Mouse (Mus musculus): ENCODE data around the gene Spen. TPM values are rescaled to one million over a fixed set of nuclear protein-coding genes. Genes with fewer than 3 reads are reported as not detected.
A peak's percentile ranks its signal among the peaks of the same experiment; 100 is the strongest.

Gene Spen
- polyA plus RNA-seq, 1 experiment from 2014 or later: 19.1 TPM

DNA sequence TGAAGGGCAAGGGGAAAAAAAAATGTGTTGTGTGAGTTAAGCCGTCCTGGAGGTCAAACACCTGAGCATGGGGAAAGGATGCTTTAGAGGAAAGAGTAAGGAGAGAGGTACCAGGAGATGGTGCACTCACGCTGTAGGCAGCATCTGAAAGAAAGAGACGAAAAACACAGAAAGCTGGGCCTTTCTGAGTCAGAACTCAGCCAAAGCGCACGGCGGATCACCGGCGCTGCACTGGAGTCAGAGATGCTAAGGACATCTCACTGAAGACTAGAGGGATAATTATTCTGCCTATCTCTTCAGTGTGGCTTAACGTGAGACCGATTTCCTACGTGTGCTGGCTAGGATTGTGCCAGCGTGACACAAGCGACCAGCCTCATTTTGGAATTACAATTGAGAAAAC, 110.5 kb downstream of the Spen start:
- Histone ChIP-seq H3K4me3 (replicated peaks; ENCODE audit: low read length) (no peak overlapping the region), H3K4me1 (replicated peaks; ENCODE audit: control insufficient read depth, insufficient read depth, low read length) (peaks cover 12% of the 10 kb centered on the region), H3K27ac (ENCODE audit: low read length) (no peak overlapping the region), H3K27me3 (replicated peaks; ENCODE audit: control insufficient read depth, insufficient read depth, low read length) (no peaks in the 10 kb centered on the region), H3K4me2 (ENCODE audit: low read length) (no peak overlapping the region), H3K9me3 (ENCODE audit: control insufficient read depth, low read length) (no peaks in the 10 kb centered on the region), H3K36me3 (ENCODE audit: control insufficient read depth, insufficient read depth) (no peaks in the 10 kb centered on the region), H3K9ac (replicated peaks; ENCODE audit: low read depth, low read length) (no peak overlapping the region)
- 88% methylated on average over 13 of the region's 13 CpGs for WGBS
- no peak for ATAC-seq

DNA sequence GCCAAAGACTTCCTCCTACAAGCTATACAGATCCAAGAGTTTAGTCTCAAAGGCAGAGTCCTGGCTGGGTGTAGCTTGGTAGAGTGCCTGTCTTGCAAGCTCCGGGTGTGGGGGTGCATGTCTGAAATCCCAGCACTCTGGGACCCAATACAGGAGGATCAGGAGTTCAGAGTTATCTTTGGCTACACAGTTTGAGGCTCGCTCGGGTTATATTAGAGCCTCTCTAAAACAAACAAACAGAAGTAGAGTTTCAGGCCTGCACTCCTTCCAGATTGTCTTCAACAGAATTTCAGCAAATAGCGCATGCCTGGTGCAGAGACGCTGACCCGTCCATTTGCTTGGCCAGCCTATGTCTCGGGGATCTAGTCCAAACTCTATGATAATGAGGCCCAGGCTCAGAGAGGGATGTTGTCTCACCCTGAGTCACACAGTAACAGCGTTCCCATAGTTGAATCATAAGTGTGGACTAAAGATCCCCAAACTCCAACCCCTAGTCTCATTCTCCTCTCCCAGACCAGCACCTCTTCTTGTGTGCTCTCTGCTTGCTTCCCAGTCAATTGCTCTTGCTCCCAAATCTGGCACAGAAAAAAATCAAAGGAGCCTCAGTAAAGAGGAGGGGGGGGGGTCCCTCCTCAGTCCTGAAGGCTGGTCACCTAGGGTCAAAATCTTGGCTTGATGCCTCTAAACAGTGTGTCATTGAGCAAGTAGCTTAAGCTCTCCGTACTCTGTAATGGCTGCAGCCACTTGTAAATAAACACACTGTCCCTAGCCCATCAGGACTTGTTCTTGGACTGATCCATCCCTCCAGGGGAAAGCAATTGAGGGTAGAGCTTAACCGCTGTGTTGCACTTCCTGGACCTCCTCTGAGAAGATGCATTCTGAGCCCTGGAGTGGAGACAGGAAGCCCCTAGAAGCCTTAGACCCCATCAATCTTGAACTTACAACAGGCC, 111.3 kb downstream of the Spen start:
- Histone ChIP-seq H3K4me3 (replicated peaks; ENCODE audit: low read length) (no peak overlapping the region), H3K9ac (replicated peaks; ENCODE audit: low read depth, low read length) (no peak overlapping the region), H3K36me3 (ENCODE audit: control insufficient read depth, insufficient read depth) (no peaks in the 10 kb centered on the region), H3K4me2 (ENCODE audit: low read length) (no peak overlapping the region), H3K4me1 (replicated peaks; ENCODE audit: control insufficient read depth, insufficient read depth, low read length) (peaks cover 12% of the 10 kb centered on the region), H3K9me3 (ENCODE audit: control insufficient read depth, low read length) (no peaks in the 10 kb centered on the region), H3K27ac (ENCODE audit: low read length) (no peak overlapping the region), H3K27me3 (replicated peaks; ENCODE audit: control insufficient read depth, insufficient read depth, low read length) (no peaks in the 10 kb centered on the region)
- WGBS: 85% methylated on average over 10 of the region's 10 CpGs
- ATAC-seq: no peak

DNA sequence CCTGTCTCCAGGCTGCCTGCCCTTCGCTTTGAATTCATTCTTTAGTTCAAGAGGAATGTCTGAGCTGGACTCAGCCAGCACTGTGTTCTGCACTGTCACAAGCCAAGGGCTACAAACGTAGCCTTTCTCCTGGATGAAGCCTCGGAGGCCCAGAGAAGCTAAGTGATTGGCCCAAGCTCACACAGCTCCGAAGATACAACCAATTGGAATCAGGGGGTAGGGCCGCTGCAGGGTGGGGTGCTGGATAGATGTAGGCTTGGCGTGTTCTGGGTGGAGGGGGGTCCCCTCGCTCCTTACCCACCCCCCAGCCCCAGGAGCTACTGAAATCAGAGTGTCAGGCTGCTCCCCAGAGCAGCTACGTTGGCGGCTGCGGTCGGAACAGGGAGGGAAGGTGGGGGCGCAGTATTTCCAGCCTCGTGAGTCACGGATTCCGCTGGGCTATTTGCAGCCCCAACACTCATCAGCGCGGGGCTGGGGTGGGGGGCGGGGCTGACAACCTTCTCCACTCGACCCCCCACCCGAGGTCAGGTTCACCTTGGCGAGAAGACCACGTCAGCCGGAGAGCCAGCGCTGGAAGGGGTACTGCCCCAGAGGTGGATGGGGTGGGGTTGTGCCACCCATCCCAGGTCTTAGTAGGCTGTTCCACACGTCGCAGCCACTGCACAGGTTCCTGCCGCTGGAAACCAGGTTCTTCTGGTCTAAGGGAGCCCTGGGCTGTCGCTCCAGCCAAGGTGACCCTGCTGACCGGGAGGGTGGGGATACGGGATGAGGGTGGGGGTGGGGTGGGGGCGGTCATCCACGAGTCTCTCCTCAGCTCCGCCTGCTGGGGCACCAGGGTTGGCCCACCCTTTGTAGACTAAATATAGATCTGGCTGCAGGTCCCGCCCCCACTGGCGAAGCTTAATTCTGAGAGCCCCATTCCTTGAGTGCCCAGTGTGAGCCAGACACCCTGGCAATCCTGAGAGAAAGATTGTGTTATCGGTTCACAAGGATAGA, 112.6 kb downstream of the Spen start:
- H3K36me3 ChIP-seq (ENCODE audit: control insufficient read depth, insufficient read depth): no peaks in the 10 kb centered on the region
- H3K27me3 ChIP-seq (replicated peaks; ENCODE audit: control insufficient read depth, insufficient read depth, low read length): no peaks in the 10 kb centered on the region
- H3K4me1 ChIP-seq (replicated peaks; ENCODE audit: control insufficient read depth, insufficient read depth, low read length): peaks cover 12% of the 10 kb centered on the region
- peak; percentile 98 for ATAC-seq
- peak overlapping the region; percentile 83 for H3K4me2 ChIP-seq (ENCODE audit: low read length)
- no peak overlapping the region for H3K27ac ChIP-seq (ENCODE audit: low read length)
- WGBS: 5% methylated on average over 32 of the region's 36 CpGs
- no peaks in the 10 kb centered on the region for H3K9me3 ChIP-seq (ENCODE audit: control insufficient read depth, low read length)
- H3K4me3 ChIP-seq (replicated peaks; ENCODE audit: low read length): peak overlapping the region; percentile 52
- peak overlapping the region; percentile 63 for H3K9ac ChIP-seq (replicated peaks; ENCODE audit: low read depth, low read length)

DNA sequence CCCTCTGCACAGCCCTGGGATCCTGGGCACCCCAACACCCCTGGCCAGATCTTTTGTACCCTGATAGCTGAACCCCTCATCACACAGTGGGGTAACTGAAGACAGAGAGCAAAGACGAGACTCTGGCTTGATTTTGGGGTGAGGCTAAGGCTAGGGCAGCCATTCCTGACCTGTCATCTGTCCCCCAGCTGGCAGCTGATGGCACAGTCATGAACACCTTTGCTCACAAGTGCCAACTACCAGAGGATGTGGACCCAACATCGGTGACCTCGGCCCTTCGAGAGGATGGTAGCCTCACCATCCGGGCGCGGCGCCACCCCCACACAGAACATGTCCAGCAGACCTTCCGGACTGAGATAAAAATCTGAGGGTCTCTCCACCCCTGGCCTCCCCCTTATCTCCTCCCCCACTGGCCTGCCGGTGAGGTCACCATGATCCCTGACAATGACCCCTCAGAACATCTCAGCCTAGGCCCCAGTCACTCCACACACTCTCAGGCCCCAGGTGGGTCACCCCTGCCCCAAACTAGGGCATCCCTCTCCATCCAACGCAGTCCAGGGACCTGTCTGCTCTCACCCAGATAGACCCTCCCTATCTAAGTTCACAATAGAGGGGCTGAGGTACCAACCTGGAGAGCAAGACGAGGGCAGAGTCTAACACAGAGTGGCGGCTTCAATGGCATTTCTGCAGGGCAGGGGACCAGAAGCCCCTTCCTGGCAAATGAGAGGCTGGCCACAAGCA, 114.5 kb downstream of the Spen start:
- Histone ChIP-seq H3K36me3 (ENCODE audit: control insufficient read depth, insufficient read depth) (no peaks in the 10 kb centered on the region), H3K4me3 (replicated peaks; ENCODE audit: low read length) (no peak overlapping the region), H3K9ac (replicated peaks; ENCODE audit: low read depth, low read length) (no peak overlapping the region), H3K9me3 (ENCODE audit: control insufficient read depth, low read length) (no peaks in the 10 kb centered on the region), H3K27ac (ENCODE audit: low read length) (no peak overlapping the region), H3K4me2 (ENCODE audit: low read length) (no peak overlapping the region), H3K27me3 (replicated peaks; ENCODE audit: control insufficient read depth, insufficient read depth, low read length) (no peaks in the 10 kb centered on the region), H3K4me1 (replicated peaks; ENCODE audit: control insufficient read depth, insufficient read depth, low read length) (peaks cover 12% of the 10 kb centered on the region)
- WGBS: 87% methylated on average over 13 of the region's 13 CpGs
- no peak for ATAC-seq

DNA sequence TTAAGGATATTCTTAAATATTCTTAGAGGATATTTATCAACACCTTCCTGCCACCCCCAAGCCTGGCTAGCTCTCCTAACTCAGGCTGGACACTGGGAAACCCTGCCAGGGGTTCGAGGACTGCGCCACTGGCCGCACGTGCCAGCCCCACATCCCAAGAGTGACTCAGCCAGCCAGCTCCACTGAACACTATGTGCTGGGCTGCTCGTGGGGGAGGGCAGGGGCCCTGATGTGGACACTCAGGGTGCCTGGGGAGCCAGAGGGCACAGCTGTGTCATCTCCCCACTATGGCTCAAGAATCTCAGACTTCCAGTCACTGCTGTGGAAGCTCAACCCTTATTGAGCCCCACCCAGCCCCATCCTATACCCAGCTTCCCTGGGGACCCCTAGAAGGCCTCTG, 115.1 kb downstream of the Spen start:
- 82% methylated on average over 5 of the region's 5 CpGs for whole genome bisulfite sequencing

DNA sequence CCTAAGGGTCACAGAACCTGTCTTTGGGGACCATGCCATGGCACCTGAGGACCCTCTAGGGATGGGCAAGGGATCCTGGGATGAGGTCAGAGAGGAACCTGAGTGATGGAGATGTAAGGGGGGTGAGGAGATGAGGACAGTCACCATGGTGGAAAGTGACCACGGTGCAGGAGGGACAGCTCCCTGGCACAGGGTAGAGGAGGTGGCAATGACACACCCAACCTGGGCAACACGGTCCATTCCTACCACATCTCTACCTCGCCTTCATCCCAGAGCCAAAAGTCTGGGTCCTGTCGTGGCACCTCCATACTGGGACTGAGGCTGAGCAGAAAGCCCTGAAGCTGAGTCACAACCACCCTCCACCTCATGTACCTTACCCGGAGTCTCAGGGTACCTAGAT, 115.6 kb downstream of the Spen start:
- H3K27ac ChIP-seq (ENCODE audit: low read length): no peak overlapping the region
- H3K4me3 ChIP-seq (replicated peaks; ENCODE audit: low read length): no peak overlapping the region
- H3K4me2 ChIP-seq (ENCODE audit: low read length): no peak overlapping the region
- WGBS: 81% methylated on average over 5 of the region's 5 CpGs
- no peak for ATAC-seq
- H3K9ac ChIP-seq (replicated peaks; ENCODE audit: low read depth, low read length): no peak overlapping the region
- no peaks in the 10 kb centered on the region for H3K36me3 ChIP-seq (ENCODE audit: control insufficient read depth, insufficient read depth)
- peaks cover 12% of the 10 kb centered on the region for H3K4me1 ChIP-seq (replicated peaks; ENCODE audit: control insufficient read depth, insufficient read depth, low read length)
- no peaks in the 10 kb centered on the region for H3K9me3 ChIP-seq (ENCODE audit: control insufficient read depth, low read length)
- no peaks in the 10 kb centered on the region for H3K27me3 ChIP-seq (replicated peaks; ENCODE audit: control insufficient read depth, insufficient read depth, low read length)

More for the DNA sequence above, 115.1 kb downstream of the Spen start:
- H3K4me3 ChIP-seq (replicated peaks; ENCODE audit: low read length): no peak overlapping the region
- no peaks in the 10 kb centered on the region for H3K36me3 ChIP-seq (ENCODE audit: control insufficient read depth, insufficient read depth)
- no peak overlapping the region for H3K27ac ChIP-seq (ENCODE audit: low read length)
- no peak overlapping the region for H3K9ac ChIP-seq (replicated peaks; ENCODE audit: low read depth, low read length)
- no peaks in the 10 kb centered on the region for H3K9me3 ChIP-seq (ENCODE audit: control insufficient read depth, low read length)
- no peaks in the 10 kb centered on the region for H3K27me3 ChIP-seq (replicated peaks; ENCODE audit: control insufficient read depth, insufficient read depth, low read length)
- peaks cover 12% of the 10 kb centered on the region for H3K4me1 ChIP-seq (replicated peaks; ENCODE audit: control insufficient read depth, insufficient read depth, low read length)
- H3K4me2 ChIP-seq (ENCODE audit: low read length): no peak overlapping the region
- no peak for ATAC-seq

DNA sequence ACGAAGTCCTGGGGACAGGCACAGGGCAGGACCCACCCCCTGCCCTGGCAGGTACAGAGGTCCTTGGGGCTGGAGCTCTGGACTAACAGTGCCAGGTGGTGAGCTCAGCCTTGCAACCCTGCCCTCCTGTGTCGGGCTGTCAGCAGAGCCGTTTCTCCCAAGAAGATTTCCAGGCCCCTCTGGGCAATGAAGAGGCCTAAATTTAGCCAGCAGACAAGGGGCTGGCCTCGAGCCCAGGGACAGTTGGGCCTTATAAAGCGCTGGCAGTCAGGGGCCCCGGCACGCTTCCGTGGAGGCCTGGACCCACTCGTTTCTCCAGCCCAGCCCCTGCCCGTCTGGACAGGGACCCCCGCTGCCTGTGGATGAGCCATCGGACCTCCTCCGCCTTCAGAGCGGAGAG, 117.0 kb downstream of the Spen start:
- Histone ChIP-seq H3K4me2 (ENCODE audit: low read length) (no peak overlapping the region), H3K36me3 (ENCODE audit: control insufficient read depth, insufficient read depth) (no peaks in the 10 kb centered on the region), H3K9me3 (ENCODE audit: control insufficient read depth, low read length) (no peaks in the 10 kb centered on the region), H3K27ac (ENCODE audit: low read length) (no peak overlapping the region), H3K9ac (replicated peaks; ENCODE audit: low read depth, low read length) (no peak overlapping the region), H3K4me1 (replicated peaks; ENCODE audit: control insufficient read depth, insufficient read depth, low read length) (peaks cover 12% of the 10 kb centered on the region), H3K4me3 (replicated peaks; ENCODE audit: low read length) (no peak overlapping the region), H3K27me3 (replicated peaks; ENCODE audit: control insufficient read depth, insufficient read depth, low read length) (no peaks in the 10 kb centered on the region)
- 60% methylated on average over 14 of the region's 14 CpGs for WGBS
- ATAC-seq: no peak

DNA sequence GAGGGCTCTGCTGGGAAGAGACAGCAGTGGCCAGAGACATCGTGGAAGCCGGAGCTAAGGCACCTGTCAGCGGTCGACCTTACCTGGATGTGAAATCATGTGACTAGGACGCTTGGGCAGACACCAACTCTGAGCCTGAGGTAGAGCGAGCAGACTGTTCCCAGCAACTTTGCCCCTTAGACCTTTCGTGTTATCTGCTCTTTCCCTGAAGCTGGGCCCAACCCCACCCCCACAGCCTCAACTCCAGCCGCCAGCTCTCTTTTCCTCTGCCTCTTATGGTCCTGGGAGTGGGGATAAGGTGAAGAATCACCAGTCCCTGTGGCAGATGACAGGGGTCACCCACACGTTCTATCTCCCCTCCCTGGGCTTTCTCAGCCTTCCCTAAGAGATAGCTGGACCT, 117.5 kb downstream of the Spen start:
- Histone ChIP-seq H3K9ac (replicated peaks; ENCODE audit: low read depth, low read length) (no peak overlapping the region), H3K27me3 (replicated peaks; ENCODE audit: control insufficient read depth, insufficient read depth, low read length) (no peaks in the 10 kb centered on the region), H3K36me3 (ENCODE audit: control insufficient read depth, insufficient read depth) (no peaks in the 10 kb centered on the region), H3K4me2 (ENCODE audit: low read length) (no peak overlapping the region), H3K9me3 (ENCODE audit: control insufficient read depth, low read length) (no peaks in the 10 kb centered on the region), H3K4me1 (replicated peaks; ENCODE audit: control insufficient read depth, insufficient read depth, low read length) (peaks cover 7% of the 10 kb centered on the region), H3K4me3 (replicated peaks; ENCODE audit: low read length) (no peak overlapping the region), H3K27ac (ENCODE audit: low read length) (no peak overlapping the region)
- 58% methylated on average over 9 of the region's 9 CpGs for WGBS
- no peak for ATAC-seq

Data from forebrain, embryonic 16.5 days (tissue).